Comparison of ENCODE assay signal across 24 mouse cellular contexts in the genomic region with DNA sequence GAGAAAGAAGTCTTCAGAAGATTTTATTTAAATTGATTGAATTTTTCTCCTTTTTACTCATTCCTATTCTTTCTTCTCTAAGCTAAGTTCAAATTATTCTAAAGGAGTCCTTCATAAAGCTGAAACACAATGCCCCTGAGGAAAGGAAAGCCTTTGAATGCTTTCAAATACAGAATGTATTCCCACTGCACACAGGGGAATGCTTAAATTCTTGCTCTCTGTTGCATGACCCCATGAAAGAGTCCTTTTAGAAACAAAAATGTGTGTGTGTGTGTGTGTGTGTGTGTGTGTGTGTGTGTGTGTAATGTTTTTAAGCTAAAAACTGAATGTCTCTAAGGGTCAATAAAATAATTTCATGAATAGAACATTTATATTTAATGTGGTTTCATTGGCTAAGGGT.
DNase-seq lines count a peak whose midpoint lies in the region; ATAC-seq lines count a peak whose summit lies in the region.
"Had no signal": no experiment of that assay in that cellular context is flagged by ENCODE, and none has a peak within 500 bp of the region (broad histone marks: within the 10 kb centered on the region; RNA-seq: fewer than 3 reads in every experiment).

No protein-coding gene starts in this region.

- no peaks in the 10 kb centered on the region for H3K27me3 ChIP-seq in forebrain, embryonic 11.5 days (ENCODE audit: control insufficient read depth, insufficient read depth, low read length)
- H3K27me3 ChIP-seq in forebrain, embryonic 12.5 days: no peaks in the 10 kb centered on the region
- no peaks in the 10 kb centered on the region for H3K27me3 ChIP-seq in midbrain, embryonic 14.5 days (ENCODE audit: control insufficient read depth, insufficient read depth, low read length)
- no peaks in the 10 kb centered on the region for H3K27me3 ChIP-seq in midbrain, embryonic 10.5 days (ENCODE audit: low read depth, poor library complexity, severe bottlenecking)
- no peaks in the 10 kb centered on the region for H3K27me3 ChIP-seq in liver, embryonic 12.5 days (replicated peaks)
- H3K27me3 ChIP-seq: embryonic facial prominence, embryonic 13.5 days; intestine, embryonic 15.5 days; limb, embryonic 15.5 days; liver, embryonic 15.5 days; lung, embryonic 15.5 days; megakaryocyte, embryonic 14.5 days had no signal

- 0 out of 2 replicates have a peak, but pooled peaks have one; percentile 42 for ATAC-seq in forebrain, embryonic 11.5 days (replicated peaks; ENCODE audit: low FRiP score)
- ATAC-seq in forebrain, embryonic 12.5 days (ENCODE audit: low FRiP score): no peak
- ATAC-seq in midbrain, embryonic 14.5 days (ENCODE audit: low FRiP score, low TSS enrichment): no peak
- no peak for ATAC-seq in liver, embryonic 12.5 days
- ATAC-seq: forebrain, postnatal 0 days; hindbrain, embryonic 16.5 days; intestine, embryonic 15.5 days; Patski had no signal

- no peaks in the 10 kb centered on the region for H3K9me3 ChIP-seq in forebrain, embryonic 11.5 days (ENCODE audit: control insufficient read depth, low read length)
- H3K9me3 ChIP-seq in forebrain, embryonic 12.5 days: no peaks in the 10 kb centered on the region
- peaks cover 6% of the 10 kb centered on the region for H3K9me3 ChIP-seq in midbrain, embryonic 14.5 days (ENCODE audit: control insufficient read depth, low read length)
- H3K9me3 ChIP-seq in midbrain, embryonic 10.5 days (replicated peaks): peaks cover 6% of the 10 kb centered on the region
- no peaks in the 10 kb centered on the region for H3K9me3 ChIP-seq in liver, embryonic 12.5 days (replicated peaks)
- H3K9me3 ChIP-seq: embryonic facial prominence, embryonic 13.5 days; intestine, embryonic 15.5 days; limb, embryonic 15.5 days; liver, embryonic 15.5 days; lung, embryonic 15.5 days; megakaryocyte, embryonic 14.5 days had no signal

- no peak for DNase-seq in forebrain, embryonic 11.5 days (ENCODE audit: low spot score)
- DNase-seq in midbrain, embryonic 14.5 days: peak; percentile 35
- no peak for DNase-seq in midbrain, embryonic 10.5 days (ENCODE audit: low spot score)
- peak; percentile 32 for DNase-seq in forelimb bud, embryonic 11.5 days (ENCODE audit: low read depth, low spot score)
- no peak for DNase-seq in right cerebral cortex, postnatal 25 days
- DNase-seq: cerebellum, adult 11-12 months; cerebellum, postnatal 36 days; forebrain, postnatal 0 days; gastrocnemius, postnatal 25 days; kidney, adult 8-10 months; kidney, postnatal 25 days; lung, postnatal 36 days had no signal

- H3K9ac ChIP-seq in forebrain, embryonic 11.5 days (ENCODE audit: low read length): no peak overlapping the region
- no peak overlapping the region for H3K9ac ChIP-seq in forebrain, embryonic 12.5 days
- no peak overlapping the region for H3K9ac ChIP-seq in midbrain, embryonic 14.5 days (replicated peaks; ENCODE audit: low read length)
- H3K9ac ChIP-seq in liver, embryonic 12.5 days: no peak overlapping the region
- H3K9ac ChIP-seq: embryonic facial prominence, embryonic 13.5 days; forebrain, postnatal 0 days; intestine, embryonic 15.5 days; limb, embryonic 15.5 days; liver, embryonic 15.5 days; lung, embryonic 15.5 days had no signal

- H3K27ac ChIP-seq in forebrain, embryonic 11.5 days (ENCODE audit: low read depth, low read length): no peak overlapping the region
- H3K27ac ChIP-seq in forebrain, embryonic 12.5 days: no peak overlapping the region
- no peak overlapping the region for H3K27ac ChIP-seq in midbrain, embryonic 14.5 days (replicated peaks; ENCODE audit: low read depth, low read length)
- no peak overlapping the region for H3K27ac ChIP-seq in midbrain, embryonic 10.5 days (replicated peaks)
- H3K27ac ChIP-seq in liver, embryonic 12.5 days: no peak overlapping the region
- H3K27ac ChIP-seq: embryonic facial prominence, embryonic 13.5 days; intestine, embryonic 15.5 days; layer of hippocampus, adult 2 months; limb, embryonic 15.5 days; liver, embryonic 15.5 days; lung, embryonic 15.5 days; stomach, postnatal 0 days had no signal

- H3K36me3 ChIP-seq in forebrain, embryonic 11.5 days (ENCODE audit: control insufficient read depth, insufficient read depth, low read length): no peaks in the 10 kb centered on the region
- no peaks in the 10 kb centered on the region for H3K36me3 ChIP-seq in forebrain, embryonic 12.5 days (replicated peaks)
- H3K36me3 ChIP-seq in midbrain, embryonic 14.5 days (ENCODE audit: control insufficient read depth, insufficient read depth, low read length): no peaks in the 10 kb centered on the region
- H3K36me3 ChIP-seq in midbrain, embryonic 10.5 days: no peaks in the 10 kb centered on the region
- H3K36me3 ChIP-seq in liver, embryonic 12.5 days: no peaks in the 10 kb centered on the region
- H3K36me3 ChIP-seq: embryonic facial prominence, embryonic 13.5 days; intestine, embryonic 15.5 days; limb, embryonic 15.5 days; liver, embryonic 15.5 days; lung, embryonic 15.5 days had no signal

- H3K4me1 ChIP-seq in forebrain, embryonic 11.5 days (replicated peaks; ENCODE audit: control insufficient read depth, insufficient read depth, low read length): no peaks in the 10 kb centered on the region
- H3K4me1 ChIP-seq in forebrain, embryonic 12.5 days: no peaks in the 10 kb centered on the region
- H3K4me1 ChIP-seq in midbrain, embryonic 14.5 days (ENCODE audit: control insufficient read depth, insufficient read depth, low read length): no peaks in the 10 kb centered on the region
- H3K4me1 ChIP-seq in midbrain, embryonic 10.5 days: peaks cover 10% of the 10 kb centered on the region
- no peaks in the 10 kb centered on the region for H3K4me1 ChIP-seq in liver, embryonic 12.5 days
- H3K4me1 ChIP-seq: embryonic facial prominence, embryonic 13.5 days; intestine, embryonic 15.5 days; limb, embryonic 15.5 days; liver, embryonic 15.5 days; lung, embryonic 15.5 days; megakaryocyte, embryonic 14.5 days had no signal

- no peak overlapping the region for H3K4me3 ChIP-seq in forebrain, embryonic 11.5 days (ENCODE audit: low read depth, low read length)
- H3K4me3 ChIP-seq in forebrain, embryonic 12.5 days (replicated peaks): no peak overlapping the region
- H3K4me3 ChIP-seq in midbrain, embryonic 14.5 days (replicated peaks; ENCODE audit: low read depth, low read length): no peak overlapping the region
- H3K4me3 ChIP-seq in midbrain, embryonic 10.5 days: no peak overlapping the region
- no peak overlapping the region for H3K4me3 ChIP-seq in liver, embryonic 12.5 days
- H3K4me3 ChIP-seq: embryonic facial prominence, embryonic 13.5 days; intestine, embryonic 15.5 days; layer of hippocampus, adult 2 months; limb, embryonic 15.5 days; liver, embryonic 15.5 days; lung, embryonic 15.5 days; megakaryocyte, embryonic 14.5 days had no signal

- H3K4me2 ChIP-seq in forebrain, embryonic 11.5 days (ENCODE audit: low read depth, low read length, severe bottlenecking): no peak overlapping the region
- no peak overlapping the region for H3K4me2 ChIP-seq in forebrain, embryonic 12.5 days
- H3K4me2 ChIP-seq in midbrain, embryonic 14.5 days (ENCODE audit: low read length): no peak overlapping the region
- H3K4me2 ChIP-seq in liver, embryonic 12.5 days: no peak overlapping the region
- H3K4me2 ChIP-seq: embryonic facial prominence, embryonic 13.5 days; intestine, embryonic 15.5 days; limb, embryonic 15.5 days; liver, embryonic 15.5 days; lung, embryonic 15.5 days had no signal

Comparison
In these comparisons a context has a peak if more than half of its experiments do, and no peak if none do; other contexts are left out.
1. DNase-seq: peak in midbrain, embryonic 14.5 days (single experiment) and forelimb bud, embryonic 11.5 days (single experiment); none in forebrain, embryonic 11.5 days (single experiment), midbrain, embryonic 10.5 days (single experiment) and right cerebral cortex, postnatal 25 days (single experiment).